Mouse (Mus musculus): Measurements from ENCODE around the gene Sorcs2.

The Sorcs2 gene

GRCm38 (mm10) chr5:36041756-36042155, 356.2 kb downstream of the Sorcs2 start:
- DNase-seq, result no peak

DNA sequence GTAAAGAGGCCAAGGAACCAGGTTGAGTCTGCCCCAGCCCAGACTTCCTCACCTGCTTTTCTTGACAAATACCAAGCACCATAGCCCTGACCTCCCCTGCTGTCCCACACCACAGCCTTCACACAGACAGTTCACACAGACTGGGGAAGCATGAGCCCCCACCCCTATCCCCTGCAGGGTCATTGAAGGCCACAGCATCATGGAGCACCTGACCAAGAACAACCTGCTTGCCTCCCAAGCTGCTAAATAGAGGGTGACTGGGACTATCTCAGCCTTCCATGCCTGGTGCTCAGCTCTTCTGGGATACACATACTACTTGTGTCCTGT, 356.7 kb downstream of the Sorcs2 start:
- no peak for DNase-seq

DNA sequence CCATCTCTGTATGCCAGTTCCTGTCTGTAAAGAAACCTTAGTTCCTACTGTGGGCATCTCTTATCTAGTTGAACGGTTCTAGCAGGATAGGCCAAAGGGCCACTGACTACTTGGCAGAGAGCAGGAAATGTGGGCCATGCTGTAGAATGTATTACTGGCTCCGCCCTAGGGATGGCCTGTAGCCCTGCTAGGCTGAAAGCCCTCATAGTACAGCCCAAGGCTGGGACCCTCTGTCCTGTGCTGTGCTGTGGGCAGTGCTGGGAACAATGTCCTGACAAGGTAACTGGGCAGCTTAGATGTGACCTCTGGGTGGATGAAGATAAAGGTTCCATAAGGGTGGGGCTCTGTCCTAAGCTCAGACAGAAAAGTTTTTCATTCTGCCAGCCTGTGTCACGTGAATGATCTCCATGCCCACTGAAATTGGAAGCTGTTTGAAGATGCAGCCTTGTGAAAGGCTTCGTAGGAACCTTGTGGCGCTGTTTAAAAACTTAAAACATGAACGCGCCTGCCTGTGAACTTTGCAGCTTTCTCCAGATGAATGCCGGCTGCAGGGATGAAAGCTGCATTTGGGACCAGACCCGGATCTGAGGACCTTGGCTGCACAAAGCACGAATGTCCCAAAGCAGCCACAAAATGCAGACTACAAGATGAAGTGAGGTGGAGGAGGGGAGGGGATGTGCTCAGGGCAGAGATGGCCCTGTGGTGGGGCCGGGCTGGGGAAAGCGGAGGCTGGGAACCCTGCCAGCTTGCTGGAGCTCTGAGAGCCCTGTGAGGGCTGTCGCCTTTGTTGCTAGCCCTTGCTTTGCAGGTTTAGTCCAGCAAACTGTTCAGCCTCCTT, 357.3 kb downstream of the Sorcs2 start:
- DNase-seq, result no peak

DNA sequence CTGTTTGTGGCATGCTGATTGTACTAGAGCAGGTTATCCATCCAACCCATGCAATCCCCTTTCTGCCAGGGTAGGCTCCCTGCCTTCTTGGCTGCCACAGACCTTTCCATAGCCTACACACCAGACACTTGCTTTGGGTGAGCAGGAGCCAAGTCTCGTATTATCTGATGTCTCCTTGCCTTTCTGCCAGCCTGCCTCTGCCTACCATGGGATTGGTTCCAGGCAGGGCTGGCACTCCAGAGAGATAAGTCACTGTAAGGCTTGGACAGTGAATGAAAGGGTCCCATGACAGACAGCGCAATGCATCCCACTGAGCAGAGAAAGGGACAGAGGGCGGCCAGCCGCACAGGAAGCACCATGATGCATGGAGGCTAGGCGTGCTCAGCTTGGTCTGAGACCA, 358.3 kb downstream of the Sorcs2 start:
- DNase-seq, result no peak

GRCm38 (mm10) chr5:36033531-36034426, 364.2 kb downstream of the Sorcs2 start:
- no peak for DNase-seq

DNA sequence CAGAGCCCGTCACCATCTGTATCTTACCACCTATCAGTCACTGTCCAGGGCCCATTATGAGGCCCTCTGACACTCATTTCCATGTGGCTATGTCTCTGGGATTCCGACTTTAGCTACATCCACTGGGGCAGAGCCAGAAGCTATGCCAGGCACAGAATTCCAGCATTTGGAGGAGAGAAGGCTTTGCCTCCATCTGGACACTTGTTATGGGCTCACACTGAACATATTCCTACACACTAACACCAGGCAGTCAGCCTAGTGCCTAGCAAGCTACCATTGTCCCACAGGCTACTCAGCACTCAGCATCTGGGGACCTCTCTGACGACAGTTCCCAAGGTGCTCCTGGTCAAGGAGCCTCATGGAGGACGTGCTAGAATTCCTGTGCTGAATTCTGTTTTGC, 372.9 kb downstream of the Sorcs2 start:
- no peak for DNase-seq

- no peak for DNase-seq
Measured at GRCm38 (mm10) chr5:36024003-36024685, 373.8 kb downstream of the Sorcs2 start.

DNA sequence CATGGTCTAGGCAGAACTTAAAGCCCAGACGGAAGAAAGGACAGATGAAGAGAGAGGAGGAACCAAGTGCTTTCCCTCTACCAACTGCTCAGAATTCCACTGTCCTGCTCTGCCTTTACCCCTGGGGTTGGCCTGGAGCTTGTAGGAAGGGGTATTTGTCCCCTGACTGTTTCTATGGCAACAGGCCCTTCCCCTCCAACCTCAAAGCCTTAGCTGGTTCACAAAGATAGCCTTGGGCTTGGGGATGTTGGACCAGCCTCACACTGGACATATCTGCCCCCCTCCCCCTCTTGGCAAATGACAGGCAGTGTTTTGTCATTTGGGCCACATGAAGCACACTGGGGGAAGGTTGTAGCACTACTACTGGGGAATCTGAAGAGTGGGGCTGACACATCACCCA, 375.6 kb downstream of the Sorcs2 start:
- DNase-seq, result no peak

DNA sequence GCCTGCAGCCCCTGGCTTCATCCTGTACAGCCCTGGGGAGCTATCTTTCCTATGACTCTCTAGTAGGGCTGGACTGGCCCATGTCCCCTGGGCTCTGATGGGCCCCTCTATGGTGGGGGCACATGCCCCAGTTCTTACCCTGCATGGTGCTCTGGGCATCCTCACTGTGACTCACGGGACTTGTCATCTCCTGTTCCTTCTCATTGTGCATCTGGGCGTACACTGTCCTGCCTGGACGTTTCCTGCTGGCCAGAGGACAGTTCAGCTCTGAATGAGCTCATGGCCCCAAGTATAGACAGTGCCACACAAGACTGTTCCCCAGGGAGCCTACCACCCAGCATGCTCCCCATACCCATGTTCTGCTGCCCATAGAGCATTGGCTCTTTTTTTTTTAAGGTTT, 376.8 kb downstream of the Sorcs2 start:
- no peak for DNase-seq

- DNase-seq, result no peak
Measured at GRCm38 (mm10) chr5:36018366-36018765, 379.6 kb downstream of the Sorcs2 start.

DNA sequence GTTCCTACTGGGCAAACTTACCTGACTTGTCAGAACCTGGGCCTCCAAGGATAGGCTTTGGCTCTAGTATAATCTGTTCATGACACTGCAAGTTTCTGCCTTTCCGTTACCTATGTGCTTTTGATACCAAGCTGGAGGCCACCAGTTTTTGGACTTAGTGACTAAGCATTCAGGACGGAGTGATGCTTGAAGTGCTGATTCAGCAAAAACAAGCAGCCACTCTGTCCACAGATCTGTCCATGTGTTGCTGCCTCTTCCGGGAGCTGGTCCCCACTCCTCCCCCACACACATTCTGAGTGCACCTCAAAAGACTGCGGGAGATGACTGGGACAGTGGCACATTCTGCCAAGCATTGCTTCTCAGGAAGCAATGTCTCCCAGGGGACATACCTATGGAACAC, 388.5 kb downstream of the Sorcs2 start:
- DNase-seq, result no peak

GRCm38 (mm10) chr5:36007649-36008048, 390.3 kb downstream of the Sorcs2 start:
- peak; percentile 29 for DNase-seq

DNA sequence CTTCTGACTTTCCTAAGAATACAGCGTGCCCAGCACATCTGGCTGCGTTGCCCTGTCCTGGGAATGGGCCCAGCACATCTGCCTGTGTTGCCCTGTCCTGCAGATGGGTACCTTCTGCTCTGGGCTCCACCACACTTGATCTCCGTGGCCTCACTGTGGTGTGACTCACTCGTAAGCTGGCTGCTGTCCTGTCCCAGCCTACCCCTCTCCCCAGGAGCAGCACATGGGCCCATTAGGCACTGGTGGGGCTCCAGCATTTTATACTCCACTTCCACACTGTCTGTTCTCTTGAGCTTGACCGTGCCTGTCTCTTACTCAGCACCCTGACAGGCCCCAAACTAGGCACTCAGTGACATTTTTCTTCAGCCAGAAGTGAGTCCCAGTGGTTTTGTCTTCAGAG, 391.4 kb downstream of the Sorcs2 start:
- DNase-seq, result no peak

DNA sequence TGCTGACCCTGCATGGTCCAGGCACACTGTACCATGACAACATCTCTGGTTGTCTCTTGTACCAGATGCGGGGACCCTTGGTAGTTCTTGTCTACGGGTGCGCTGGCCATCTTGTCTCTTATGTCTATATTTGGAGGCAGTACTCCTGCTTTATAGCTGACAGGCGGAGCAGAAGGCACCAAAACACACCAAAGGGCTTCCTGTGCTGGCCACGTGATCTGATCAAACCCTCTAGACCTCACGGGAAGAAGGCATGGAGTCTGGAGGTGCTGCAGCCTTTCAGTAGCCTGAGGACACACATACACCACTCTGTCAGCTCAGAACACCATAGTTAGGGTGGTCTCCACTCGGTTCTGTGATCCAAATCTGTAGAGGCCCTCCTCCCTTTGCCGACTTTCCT, 391.8 kb downstream of the Sorcs2 start:
- no peak for DNase-seq

DNA sequence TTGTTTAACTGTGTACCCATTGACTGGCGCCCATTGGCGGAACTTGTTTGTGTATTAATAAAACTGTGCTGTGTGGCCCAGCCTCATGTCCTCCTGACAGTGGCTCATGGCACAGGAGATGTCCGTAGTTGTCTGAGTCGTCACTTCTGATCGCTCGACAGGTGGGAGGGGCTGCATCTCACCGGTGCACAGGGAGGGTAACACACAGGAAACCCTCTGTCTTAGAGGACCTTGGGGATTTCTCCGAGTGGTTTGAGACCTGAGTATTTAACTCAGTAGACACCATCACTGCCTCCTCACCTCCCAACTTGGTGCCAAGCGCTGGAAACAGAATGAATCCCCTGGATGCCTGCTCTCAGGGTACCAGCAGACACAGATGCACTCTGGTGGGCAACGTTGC, 394.1 kb downstream of the Sorcs2 start:
- DNase-seq, result no peak

DNA sequence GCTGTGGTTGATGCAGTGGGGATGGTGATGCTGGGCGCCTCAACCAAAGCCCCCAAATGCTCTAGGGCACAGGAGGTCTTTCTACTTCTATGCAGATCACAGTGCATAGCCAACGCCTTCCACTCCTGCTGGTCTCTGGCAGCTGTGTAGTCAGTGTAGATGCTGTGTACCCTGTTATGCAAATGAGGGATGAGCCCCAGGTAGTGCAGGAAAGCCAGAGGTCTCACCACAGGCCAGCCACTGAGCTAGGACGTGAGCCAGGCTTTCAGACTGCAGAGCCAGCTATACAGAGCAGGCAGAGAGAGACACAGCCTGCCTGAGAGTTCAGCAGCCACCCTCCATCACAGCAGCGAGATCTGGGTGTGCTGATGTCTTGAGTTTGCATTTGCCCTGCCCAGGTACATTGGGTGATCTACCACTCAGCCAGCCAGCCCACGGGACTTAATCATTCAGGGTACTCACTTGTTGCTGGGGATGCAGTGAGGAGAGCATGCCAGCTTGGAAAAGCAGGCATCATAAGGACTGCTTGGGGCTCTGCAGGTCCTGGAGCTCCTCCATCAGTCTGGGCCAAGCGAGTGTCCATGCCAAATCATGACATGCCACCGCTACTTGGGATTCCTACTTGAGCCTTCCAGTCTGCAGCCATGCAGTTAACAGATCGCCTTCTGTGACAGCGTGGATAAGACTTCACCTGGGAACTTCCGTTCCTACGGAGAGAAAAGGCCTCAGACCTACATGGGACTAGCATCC, 407.8 kb downstream of the Sorcs2 start:
- peak; percentile 66 for DNase-seq

DNA sequence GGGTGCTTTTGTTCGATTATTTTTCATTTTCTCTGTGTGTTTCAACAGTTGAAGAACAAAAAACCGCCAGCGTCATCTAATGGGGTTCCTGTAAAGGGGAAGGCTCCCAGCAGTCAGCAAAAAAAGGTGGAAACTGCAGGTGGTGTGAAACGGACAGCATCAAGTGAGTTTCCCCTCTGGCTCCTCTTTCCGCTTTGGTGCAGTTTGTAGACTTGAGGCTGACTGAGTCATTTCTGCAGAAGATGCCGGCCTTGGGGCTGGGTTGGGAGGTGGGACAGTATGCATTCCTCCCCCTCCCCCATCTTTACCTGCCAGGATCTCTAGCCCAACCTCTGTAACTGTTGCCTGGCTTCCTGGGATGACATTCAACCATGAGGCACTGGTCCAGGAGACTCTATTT, 408.4 kb downstream of the Sorcs2 start:
- DNase-seq, result no peak

DNA sequence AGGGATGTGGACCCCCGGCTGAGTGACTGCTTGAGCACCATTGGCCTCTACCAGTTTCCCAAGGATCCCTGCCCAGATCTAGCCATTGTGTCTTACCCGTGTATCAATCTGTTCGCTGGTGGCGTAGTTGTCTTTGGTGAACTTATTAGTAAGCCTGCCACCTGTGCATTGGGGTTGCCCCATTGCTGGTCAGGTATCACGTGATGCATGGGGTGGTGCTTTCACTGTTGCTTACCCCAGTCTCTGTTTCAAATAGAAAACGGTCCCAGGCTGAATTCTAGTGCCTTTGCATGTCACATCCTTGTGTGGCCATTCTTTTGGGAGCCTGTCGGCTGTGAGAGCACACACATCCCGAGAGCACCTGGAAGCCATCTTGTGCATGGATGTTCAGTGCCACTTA, 409.9 kb downstream of the Sorcs2 start:
- DNase-seq, result no peak

DNA sequence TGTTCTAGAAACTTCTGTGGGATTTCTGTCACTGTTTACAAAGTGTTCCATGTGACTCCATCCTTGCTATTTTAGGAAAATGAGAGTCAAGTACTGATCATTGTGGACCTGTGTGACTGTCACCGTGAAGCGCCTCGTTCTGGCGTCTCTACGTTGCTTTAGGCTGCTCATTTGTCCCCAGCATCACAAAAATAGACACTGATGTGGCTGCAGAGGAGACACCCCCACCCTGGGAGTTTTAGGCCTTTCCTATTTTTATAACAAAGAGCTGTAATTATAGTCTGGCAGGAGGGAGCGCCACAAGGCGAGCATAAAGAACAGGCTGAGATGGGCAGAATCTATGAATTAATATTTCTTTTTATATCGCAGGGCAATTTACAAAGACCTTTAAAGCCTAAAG, 412.3 kb downstream of the Sorcs2 start:
- DNase-seq, result no peak

GRCm38 (mm10) chr5:35981976-35982375, 416.0 kb downstream of the Sorcs2 start:
- DNase-seq, result peak; percentile 37

- DNase-seq, result no peak
Measured at GRCm38 (mm10) chr5:35981341-35981740, 416.6 kb downstream of the Sorcs2 start.

DNA sequence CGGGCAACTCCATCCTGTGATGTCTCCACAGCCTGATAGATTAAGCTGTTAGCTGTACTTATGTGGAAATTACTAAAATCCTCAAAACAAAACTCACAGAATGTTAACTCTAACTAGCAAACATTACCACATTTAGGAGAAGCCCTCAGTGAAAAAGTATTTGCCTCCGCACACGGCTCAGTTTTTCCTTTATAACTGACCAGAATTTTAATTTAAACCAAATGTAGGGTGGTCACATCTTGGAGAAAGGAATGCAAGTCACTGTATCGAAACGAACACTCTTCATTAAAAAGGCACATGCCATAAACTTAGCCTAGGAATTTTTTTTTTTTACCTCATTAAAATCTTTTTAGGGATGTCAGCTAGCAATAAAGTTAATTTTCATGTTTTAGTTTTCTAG, 417.4 kb downstream of the Sorcs2 start:
- no peak for DNase-seq

DNA sequence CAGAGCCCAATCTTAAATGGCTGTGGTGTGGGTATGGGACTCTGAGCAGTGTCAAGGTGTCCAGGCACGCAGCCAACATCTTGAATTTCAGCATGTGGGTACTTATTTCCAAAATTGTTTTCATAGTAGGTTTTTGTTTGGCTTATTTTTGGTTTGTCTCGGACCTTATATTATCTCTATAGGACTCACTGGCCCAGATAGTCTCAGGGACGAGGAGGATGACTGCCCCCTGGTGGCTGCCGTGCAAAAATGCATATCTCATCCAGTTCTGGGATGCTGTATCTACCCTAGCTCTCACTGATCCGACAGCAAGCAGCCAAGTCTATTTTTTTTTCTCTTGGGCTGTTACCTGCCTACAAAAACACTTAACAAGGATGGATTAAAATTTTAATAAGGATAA, 422.3 kb downstream of the Sorcs2 start:
- peak; percentile 38 for DNase-seq

All from cerebellum, adult 11-12 months (tissue).